Mouse (Mus musculus) lung, postnatal 10 days (tissue): ENCODE measurements around the gene Acvrl1.
"Not testable (repeated sequence)": the region's sequence is repeated elsewhere in the genome, so short reads cannot be mapped to it uniquely, and the experiment has no call there.

Source experiments
- DNase-seq: peaks from one replicate; pipeline ENCODE4 v3.0.0; 2021

Acvrl1 gene

GRCm38 (mm10) chr15:101113176-101113575 is 15.1 kb upstream of the Acvrl1 start:
- peak; percentile 85 for DNase-seq

DNA sequence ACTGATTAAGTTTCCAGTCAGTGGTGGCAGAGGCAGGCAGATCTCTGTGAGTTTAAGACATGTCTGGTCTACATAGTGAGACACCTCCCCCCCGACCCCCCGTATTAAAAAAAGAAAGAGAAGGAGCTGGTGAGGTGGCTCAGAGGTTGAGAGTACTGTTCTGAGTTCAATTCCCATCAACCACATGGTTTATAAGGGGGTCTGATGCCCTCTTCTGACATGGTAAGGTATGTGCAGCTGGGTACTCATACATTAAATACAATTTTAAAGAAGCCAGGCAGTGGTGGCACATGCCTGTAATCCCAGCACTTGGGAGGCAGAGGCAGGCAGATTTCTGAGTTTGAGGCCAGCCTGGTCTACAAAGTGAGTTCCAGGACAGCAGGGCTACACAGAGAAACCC is 14.5 kb upstream of the Acvrl1 start:
- not testable (repeated sequence) for DNase-seq

- no peak for DNase-seq
These were observed 12.7 kb upstream of the Acvrl1 start, which contains the start of gene Ankrd33 for GRCm38 (mm10) chr15:101115511-101116110. Gene Ankrd33, plus strand, starts transcription at chr15:101115755.

DNA sequence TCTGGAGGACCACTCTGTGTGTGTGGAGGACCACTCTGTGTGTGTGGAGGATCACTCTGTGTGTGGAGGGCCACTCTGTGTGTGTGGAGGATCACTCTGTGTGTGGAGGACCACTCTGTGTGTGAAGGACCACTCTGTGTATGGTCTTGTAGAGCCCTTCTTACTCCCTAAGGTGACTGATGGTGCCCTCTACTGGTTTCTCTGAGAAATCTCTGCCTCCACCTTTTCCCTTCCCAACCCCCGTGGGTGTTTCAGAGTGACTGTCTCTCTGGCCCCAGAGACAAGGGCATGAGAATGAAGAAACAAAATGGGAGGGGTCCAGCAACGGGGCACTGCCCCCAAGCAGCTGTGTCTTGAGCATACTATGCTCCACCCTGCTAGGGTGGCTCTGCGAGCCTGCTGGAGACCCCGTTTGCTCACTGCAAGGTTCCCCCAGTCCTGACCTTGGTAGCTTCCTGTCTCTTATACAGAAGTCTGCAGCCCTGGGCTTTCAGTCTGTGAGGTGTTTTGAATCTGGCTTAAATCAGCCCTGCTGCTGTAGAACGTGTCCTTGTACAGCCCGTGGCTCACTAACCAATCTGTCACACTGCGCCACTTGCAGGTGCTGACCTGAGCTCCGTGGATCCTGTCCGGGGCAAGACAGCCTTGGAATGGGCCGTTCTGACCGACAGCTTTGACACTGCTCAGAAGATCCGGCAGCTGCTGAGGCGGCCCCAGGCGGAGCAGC is 9.8 kb upstream of the Acvrl1 start:
- peak; percentile 73 for DNase-seq

GRCm38 (mm10) chr15:101121411-101122289 is 6.7 kb upstream of the Acvrl1 start:
- DNase-seq: no peak

DNA sequence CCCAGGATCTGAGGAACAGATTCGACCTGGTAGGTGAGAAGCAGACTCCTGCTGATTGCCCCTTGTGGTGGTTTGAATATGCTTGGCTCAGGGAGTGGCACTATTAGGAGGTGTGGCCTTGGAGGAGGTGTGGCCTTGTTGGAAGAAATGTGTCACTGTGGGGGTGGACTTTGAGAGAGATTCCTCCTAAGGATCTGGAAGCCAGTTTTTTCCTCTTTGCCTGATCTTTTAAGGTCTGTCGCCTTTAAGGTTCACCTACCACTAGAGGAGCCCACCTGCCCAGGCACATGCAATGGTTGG is 6.1 kb upstream of the Acvrl1 start:
- DNase-seq: peak; percentile 82

DNA sequence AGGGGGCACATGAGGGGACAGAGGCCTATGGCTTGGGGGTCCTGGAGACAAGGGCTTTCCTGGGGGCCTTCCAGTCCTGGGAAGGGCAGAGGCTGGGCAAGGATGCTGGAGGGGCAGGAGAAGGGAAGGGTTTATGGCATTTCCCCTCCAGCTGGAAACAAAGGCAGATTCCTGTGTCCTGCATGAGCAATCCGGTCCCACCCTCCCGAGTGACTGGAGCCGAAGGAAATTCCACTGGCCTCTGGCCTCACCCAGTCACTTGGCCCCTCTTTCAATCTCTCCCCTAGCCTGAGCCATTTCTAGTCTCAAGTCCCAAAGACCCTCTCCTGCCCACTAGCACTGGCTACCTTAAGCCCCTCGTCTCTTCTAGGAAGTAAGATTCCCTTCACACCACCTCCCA is 5.1 kb upstream of the Acvrl1 start:
- DNase-seq: peak; percentile 79

DNA sequence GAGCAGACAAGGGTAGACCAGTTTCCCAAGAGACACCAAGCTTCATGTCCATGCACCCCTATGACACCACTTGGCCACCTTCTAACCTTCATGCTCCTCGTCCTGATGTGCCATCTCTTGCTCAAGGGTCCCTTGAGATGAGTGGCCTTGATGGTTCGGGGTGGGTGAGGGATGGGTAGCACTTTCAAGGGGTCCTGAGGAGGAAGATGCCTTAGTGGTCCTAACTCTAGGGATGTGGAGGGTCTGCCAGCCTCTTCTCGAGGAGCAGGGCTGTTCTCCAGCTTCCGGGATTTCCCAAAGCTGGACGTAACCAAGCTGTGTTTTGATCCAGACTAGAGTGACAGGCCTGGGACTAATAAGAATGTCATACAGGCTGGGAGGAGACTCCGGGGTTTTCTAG is 2.8 kb upstream of the Acvrl1 start:
- no peak for DNase-seq

GRCm38 (mm10) chr15:101126876-101127544 is 1.3 kb upstream of the Acvrl1 start:
- DNase-seq: peak; percentile 89

GRCm38 (mm10) chr15:101129412-101129811 is 1.1 kb downstream of the Acvrl1 start:
- no peak for DNase-seq

DNA sequence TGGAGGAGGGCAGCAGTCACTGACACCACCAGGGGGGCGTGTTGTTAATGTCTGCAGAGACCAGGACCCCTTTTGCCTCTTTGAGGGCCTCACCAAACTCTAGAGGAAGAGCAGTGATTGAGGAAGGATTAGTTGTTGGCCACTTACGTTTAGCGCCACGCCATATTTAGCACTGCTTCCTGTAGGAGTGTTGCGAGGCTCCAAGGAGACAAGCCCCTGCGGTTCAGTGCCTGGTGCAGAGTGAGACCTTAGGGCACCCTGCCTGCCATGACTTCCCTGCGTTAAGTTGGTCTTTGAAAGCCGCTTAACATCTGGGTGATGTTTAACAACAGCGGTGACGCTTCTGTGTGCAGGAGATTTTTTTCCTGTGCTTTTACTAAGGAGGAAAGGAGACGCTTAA is 3.2 kb downstream of the Acvrl1 start:
- DNase-seq: peak; percentile 44

GRCm38 (mm10) chr15:101132041-101132440 is 3.7 kb downstream of the Acvrl1 start:
- peak; percentile 65 for DNase-seq

- DNase-seq: no peak
These were observed 4.4 kb downstream of the Acvrl1 start for GRCm38 (mm10) chr15:101132761-101133160.

- peak; percentile 91 for DNase-seq
These were observed 5.8 kb downstream of the Acvrl1 start for GRCm38 (mm10) chr15:101133993-101134704.

- peak; percentile 48 for DNase-seq
These were observed 7.1 kb downstream of the Acvrl1 start for GRCm38 (mm10) chr15:101135405-101135804.

GRCm38 (mm10) chr15:101137455-101137854 is 9.1 kb downstream of the Acvrl1 start:
- DNase-seq: peak; percentile 32

- no peak for DNase-seq
These were observed 10.4 kb downstream of the Acvrl1 start for GRCm38 (mm10) chr15:101138675-101139074.

- peak; percentile 49 for DNase-seq
These were observed 11.6 kb downstream of the Acvrl1 start for GRCm38 (mm10) chr15:101139885-101140284.

GRCm38 (mm10) chr15:101140587-101140986 is 12.3 kb downstream of the Acvrl1 start:
- DNase-seq: no peak

- DNase-seq: peak; percentile 78
These were observed 12.8 kb downstream of the Acvrl1 start for GRCm38 (mm10) chr15:101141061-101141541.

GRCm38 (mm10) chr15:101142672-101143071 is 14.3 kb downstream of the Acvrl1 start:
- DNase-seq: peak; percentile 19

- DNase-seq: peak; percentile 41
These were observed 15.2 kb downstream of the Acvrl1 start for GRCm38 (mm10) chr15:101143494-101143893.
